Mouse (Mus musculus) spleen, postnatal 14 days (tissue): ENCODE measurements around the gene Lrrc56.
"Not testable (repeated sequence)": the region's sequence is repeated elsewhere in the genome, so short reads cannot be mapped to it uniquely, and the experiment has no call there.

Source experiments
- DNase-seq, 2 experiments: peaks; one replicate each; pipeline ENCODE4 v3.0.0; 2021 to 2022; ENCODE audit warnings: low spot score in 2 of 2

The Lrrc56 gene

DNA sequence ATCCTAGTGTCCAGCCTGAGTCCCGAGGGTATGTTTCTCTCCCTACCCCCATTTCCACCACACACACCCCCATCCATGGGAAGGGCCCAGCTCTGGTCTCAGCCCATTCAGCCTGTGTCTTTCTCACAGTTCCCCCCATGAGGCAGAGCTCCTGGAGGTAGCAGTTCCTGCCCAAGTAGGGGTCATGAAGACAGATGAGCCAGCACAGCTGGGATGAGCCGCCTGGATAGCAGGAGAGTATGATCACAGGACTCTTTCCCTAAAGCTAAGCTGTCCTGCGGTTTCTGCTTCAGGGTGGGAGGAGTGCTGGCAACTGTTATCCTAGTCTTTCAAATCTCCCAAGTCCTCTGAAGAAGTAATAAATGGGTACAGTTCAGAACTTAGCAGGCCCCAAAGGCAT is 24.2 kb downstream of the Lrrc56 start:
- no peak for DNase-seq

DNA sequence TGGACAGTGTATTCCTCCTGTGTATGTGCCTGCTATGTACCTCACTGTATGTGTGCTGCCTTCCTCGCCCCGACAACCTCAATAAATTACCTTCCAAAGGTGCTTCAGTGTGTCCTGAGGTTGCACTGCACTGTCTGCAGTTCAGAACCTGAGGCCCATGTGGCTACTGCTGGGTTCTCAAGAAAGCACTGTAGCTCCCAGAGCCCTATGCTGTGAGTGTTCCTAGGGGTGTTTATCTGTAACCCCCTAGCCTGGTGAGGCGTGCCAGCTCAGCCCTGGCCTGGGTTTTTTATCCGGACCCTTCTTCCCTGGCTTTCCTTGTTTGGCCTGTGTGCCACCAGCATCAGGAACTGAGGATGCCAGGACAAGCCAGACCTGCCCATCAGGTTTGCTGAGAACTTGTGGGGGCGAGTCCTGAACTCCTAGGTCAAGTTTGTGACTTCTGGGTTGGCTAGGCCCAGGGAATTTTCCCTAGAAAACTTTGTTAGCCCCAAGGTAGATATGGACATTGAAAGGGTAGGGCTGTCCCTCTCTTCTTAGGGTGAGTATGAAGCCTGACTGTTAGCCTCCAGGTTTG is 24.7 kb downstream of the Lrrc56 start:
- no peak for DNase-seq

DNA sequence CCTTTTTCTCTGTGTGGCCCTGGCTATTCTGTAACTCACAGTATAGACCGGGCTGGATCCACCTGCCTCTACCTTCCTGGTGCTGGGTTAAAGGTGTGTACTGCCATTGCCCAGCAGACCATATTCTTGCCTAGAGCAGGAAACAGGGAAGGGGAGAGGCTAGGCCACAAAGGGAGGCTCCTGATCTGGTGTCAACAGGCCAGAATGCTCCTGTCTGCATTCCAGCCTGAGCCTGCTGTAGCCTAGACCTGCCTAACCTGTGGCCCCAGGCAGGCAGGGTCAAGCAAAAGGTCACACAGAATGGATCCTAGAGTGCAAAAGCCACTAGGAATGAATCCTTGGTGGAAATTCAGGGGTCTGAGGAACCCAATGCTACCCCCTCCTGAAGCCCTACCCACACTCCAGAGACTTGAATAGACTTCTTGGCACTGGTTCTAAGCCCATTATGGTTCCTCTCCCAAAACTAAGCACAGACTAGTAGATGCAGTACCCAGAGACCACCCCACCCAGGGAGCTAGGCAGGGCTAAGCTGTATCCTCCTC is 25.7 kb downstream of the Lrrc56 start:
- DNase-seq, result no peak

DNA sequence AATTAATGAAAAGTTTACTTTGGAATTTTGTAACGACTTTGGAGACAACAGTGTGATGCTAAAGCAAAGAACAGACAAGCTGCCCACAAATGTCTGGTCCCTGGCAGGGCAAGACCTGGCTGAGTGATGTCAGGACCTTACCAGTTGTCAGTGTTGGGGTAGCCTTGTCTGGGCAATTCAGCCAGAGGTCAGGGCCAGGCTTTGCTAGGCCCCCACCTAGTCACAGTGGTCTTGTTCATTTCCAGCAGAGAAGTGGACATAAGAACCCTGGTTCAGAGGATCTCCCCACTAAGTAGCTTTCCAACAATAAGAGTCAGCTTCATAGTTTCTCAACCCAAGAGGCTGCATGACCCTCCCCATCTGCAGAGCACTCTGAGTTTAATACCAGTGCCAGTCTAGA is 26.4 kb downstream of the Lrrc56 start:
- no peak for DNase-seq

DNA sequence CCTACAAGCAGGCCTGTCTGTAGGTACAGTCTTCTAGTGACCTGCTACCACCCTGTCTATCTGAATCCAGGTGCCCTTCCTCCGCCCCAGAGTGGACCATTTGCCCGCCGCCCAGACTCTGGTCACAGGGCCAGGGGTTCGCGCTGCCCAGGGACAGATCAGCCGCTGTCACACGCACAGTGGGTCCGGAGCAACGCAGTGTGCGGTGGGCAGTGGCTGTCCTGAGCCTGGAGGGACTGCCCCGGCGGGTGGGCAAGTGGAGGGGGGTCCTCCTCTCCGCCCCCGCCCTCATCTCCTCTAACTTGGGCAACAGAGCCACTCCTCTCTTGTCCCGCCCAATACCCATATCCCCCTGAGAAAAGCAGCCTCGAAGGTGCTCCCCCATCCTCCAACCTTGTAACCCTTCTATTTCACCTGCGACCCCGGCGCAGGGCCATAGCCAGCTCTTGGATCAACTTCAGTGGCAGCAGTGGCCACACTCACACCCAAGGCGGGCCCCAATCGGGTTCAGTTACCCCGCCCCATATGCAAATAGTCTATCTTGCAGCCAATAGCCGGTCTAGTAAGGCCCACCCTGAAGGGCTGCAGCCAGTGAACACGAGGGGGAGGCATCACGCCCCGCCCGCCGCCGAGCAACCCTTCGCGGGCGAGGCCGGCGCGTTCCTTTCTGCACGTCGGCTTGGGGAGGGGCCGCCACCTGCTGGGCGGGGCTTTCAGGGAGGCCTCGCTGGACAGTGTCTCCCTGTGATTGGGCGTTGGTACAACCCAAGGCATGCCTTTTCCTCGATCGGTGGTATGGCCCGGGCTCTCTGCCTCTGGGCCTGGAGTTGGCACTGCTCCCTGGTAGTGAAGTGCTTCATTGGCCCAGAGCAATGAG is 27.5 kb downstream of the Lrrc56 start:
- peak; percentile 93 to 94 for DNase-seq

DNA sequence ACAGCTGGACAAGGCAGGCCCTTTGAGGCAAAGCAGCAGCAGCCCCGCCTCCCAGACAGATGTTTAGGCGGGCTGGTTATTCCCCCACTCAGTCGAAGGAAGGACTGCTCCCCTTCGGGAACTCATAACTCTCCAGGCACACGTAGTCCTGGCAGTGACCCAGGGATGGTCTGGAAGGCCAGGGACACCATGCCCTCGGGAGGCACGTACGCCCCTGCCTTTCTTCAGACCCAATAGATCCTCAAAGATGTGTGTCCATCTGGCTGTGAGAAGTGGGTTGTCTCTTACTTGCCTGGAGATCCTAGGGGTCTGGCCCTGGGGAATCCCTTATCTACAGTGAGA is 28.1 kb downstream of the Lrrc56 start:
- DNase-seq, result peak in 1 of 2 experiments; percentile 22

DNA sequence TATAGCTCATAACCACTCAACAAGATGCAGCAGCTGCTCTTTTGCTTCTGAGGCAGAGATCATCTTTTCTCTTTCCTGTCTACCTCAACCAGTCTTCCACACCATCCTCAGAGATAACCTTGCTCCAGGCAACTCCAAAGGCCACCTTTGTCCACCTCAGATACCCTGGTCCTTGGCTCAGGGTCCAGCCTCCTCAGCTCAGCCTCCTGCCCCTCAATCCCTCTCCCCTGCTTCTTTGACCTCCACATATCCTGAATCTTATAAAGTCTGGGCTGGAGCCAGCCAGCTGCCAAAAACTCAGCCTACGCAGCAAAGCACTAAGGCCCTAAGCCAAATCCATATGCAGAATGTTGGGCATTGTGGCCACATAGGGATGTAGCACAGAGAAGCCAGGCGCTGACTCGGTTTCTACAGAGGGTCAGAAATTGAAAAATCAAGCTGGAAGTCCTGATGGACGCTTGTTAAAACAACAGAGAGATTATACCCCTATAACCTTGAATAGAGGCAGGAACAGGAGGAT is 28.8 kb downstream of the Lrrc56 start:
- DNase-seq, result no peak

DNA sequence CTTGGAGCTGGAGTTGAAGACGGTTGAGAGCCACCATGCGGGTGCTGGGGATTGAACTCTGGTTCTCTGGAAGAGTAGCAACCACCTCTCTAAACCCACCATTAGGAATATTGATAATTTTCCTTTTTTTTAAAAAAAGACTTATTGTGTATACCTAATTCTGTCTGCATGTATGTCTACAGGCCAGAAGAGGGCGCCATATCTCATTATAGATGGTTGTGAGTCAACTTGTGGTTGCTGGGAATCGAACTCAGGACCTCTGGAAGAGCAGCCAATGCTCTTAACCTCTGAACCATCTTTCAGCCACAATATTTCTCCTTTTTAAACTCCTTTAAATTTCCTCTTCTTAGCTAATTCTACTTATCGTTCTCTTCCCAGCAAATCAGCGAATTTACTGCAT is 32.6 kb downstream of the Lrrc56 start:
- no peak for DNase-seq

DNA sequence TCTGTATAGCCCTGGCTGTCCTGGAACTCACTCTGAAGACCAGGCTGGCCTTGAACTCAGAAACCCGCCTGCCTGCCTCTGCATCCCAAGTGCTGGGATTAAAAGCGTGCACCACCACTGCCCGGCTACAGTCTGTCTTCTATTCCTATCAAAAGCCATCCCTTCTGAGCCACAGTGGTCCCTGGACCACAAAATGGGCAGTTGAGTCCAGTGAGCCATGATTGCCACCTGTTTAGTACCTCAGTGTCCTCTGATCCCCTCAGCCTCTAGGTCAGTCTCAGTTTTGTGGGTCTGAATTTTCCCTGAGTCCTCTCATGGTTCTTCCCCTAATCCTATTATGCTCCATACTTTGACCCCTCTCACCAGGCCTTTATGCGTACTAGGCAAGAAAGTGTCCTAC is 33.8 kb downstream of the Lrrc56 start:
- DNase-seq, result no peak

DNA sequence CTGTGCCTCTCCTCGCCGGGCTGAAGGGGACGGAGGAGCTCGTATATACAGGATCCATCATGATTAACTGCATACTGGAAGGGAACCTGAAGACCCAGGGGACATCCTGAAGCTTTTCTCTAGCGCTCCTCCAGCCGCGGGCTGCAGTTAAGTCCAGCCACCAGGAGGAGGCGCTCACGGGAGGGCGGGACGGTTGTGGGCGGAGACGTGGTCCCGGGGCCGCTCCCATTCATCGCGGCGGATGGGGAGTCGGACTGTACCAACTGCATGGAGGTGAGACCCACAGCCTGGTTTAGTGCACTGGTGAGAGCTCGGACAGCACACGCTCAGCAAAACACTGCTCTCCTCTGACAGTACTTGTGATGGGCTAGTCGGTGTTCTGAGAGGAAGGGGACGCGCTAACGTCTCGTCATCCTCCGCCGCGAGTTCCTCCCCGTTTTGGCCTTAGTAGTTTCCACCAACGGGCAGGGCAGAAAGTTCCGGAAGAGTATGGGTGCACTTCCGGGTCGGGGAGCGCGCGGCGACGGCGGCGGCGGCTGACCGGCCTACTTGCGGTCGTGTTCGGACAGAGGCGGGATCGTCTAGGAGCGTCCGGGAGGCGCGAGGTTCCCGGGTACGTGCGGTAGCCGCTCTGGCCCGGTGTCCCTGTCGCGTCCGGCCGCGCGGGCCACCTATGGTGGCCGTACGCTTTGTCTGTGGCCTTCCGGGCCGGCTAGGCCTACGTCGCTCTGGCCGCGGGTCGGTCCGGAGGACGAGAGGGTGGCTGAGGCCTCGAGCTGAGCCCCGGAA is 34.5 kb downstream of the Lrrc56 start, which contains the start of gene Phrf1:
Gene Phrf1 (plus strand): TSS at position 506 of the 789 bp plus-strand sequence.
- peak; percentile 90 to 96 for DNase-seq

DNA sequence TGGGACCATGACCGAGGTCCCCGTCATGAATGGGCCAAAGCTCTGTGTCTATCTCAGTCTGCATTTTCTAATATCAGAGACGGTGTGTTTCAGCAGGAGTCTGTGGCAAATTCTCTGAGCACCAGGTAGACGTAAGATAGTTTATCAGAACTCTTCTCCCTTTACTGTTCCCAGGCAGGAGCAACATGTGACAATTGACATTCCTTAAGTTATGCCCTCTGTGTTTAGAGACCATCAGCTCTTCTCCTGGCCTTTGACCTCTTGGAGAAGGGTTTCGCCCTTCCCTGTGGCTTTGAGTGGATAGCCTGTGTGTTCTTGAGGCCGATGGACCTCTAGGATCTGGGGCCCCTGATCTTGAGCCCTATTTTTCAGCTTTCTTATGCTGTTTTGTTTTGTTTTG is 35.7 kb downstream of the Lrrc56 start:
- no peak for DNase-seq

DNA sequence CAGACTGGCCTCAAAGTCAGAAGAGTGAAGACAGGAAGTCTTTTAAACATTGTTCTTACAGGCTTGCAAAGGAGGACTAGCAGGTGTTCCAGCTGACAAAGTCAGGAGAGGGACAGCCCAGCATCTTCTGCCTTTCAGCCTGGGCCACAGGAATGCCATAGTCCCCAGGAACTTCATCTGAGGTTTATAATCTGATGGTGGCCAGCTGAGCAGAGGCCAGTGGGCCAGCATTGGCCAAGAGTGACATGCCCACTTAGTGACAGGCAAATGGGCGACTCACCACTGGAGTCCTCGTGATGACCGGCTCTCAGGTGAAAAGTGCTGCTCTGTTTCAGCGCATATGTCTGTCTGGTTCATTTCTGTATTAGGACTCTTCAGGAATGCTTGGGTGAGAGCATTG is 36.6 kb downstream of the Lrrc56 start:
- no peak for DNase-seq

DNA sequence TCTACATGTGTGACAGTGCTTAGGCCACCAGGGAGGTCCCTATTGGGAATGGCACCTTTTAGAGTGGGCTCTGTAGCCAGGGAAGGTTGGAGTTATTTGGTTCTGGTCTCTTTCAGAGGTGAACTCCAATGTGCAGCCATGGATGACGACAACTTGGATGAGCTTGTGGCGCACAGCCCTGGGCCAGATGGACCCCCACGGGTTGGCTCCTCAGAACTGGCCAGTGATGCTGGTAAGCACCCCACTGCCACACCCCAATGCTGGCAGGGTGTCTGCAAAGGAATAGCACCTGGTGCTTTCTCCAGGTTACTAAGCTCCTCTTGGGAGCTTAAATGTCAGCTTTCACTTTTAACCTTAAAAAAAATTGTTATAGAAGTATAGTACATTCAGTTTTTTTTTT is 37.2 kb downstream of the Lrrc56 start:
- DNase-seq, result no peak

DNA sequence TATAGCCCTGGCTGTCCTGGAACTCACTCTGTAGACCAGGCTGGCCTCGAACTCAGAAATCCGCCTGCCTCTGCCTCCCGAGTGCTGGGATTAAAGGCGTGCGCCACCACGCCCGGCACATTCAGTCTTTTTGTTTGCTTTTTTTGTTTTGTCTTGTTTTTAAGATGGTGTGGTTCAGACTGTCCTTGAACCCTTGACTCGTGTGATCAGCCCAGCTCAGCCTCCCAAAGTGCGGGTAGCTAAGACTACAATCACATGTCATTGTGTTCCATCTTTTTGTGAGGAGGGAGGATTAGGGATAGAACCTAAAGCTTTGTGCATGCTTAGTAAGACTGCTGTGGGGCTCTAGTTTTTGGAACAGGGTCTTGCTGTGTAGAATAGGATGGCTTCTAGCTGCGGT is 37.6 kb downstream of the Lrrc56 start:
- no peak for DNase-seq

DNA sequence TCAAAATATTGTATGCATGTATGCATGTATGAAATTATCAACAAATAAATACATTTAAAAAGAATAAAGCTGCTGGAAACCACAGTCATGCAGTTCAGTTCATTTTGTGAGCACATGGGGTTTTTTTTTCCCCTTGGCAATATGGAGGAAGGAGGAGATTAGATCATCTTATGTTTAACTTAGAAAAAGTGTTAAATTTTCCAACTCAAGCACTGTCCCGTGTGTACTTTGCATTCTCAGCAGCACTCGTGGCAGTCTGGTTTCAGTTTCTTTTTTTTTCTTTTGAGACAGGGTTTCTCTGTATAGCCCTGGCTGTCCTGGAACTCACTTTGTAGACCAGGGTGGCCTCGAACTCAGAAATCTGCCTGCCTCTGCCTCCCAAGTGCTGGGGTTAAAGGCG is 56.5 kb downstream of the Lrrc56 start:
- DNase-seq, result not testable (repeated sequence)

DNA sequence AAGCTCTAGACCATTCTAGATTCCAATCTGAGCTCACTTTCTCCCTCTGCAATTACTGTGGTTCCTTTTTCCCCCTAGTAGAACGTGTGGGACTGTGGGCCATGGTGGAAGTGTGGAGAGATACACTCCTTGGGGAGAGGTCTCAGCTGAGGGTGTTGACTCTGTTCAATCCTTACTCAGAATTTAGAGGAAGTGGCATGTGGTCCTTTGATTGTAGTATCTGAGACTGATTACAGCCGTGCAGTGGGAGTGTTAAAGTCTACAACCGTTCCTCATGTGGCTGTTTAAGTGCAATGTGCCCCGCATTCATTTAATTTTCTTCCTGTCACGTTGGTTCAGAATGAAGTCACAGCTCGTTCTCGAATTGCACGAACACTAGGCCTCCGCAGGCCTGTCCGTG is 62.2 kb downstream of the Lrrc56 start:
- no peak for DNase-seq
